Mouse (Mus musculus) MEL (cell line): ENCODE data around the gene Nfrkb. TPM values are rescaled to one million over a fixed set of nuclear protein-coding genes. Genes with fewer than 3 reads are reported as not detected.

Experiments used
- DNase-seq: peaks from one replicate; pipeline ENCODE4 v3.0.0; 2011; ENCODE audit warnings: low read depth, low spot score
- H3K27ac ChIP-seq: 2 replicates; pipeline ENCODE4 v1.5.1; 2012; ENCODE audit warnings: low read depth, mild to moderate bottlenecking, control low read depth, low read length, moderate library complexity; ENCODE audit not compliant: control insufficient read depth
- H3K27me3 ChIP-seq, 2 experiments: fragments of 150-350 bp in 1 of 2; sonication (generic) in 1 of 2; 2 replicates each; pipeline ENCODE4 v1.6.1; 2012; ENCODE audit warnings: low read length in 2 of 2, mild to moderate bottlenecking in 2 of 2, improper control_type of control experiment in 1 of 2, moderate library complexity in 1 of 2; ENCODE audit not compliant: insufficient read depth in 2 of 2, control insufficient read depth in 1 of 2
- H3K36me3 ChIP-seq, 2 experiments: 2 replicates each; pipeline ENCODE4 v1.6.1; 2012 to 2014; ENCODE audit warnings: low read length in 2 of 2, improper control_type of control experiment in 1 of 2, inconsistent platforms in 1 of 2, mild to moderate bottlenecking in 1 of 2; ENCODE audit not compliant: insufficient read depth in 2 of 2, control insufficient read depth in 1 of 2
- H3K4me1 ChIP-seq, 2 experiments: fragments of 150-350 bp in 1 of 2; sonication (generic) in 1 of 2; 2 replicates each; pipeline ENCODE4 v1.6.1; 2012; ENCODE audit warnings: low read length in 2 of 2, improper control_type of control experiment in 1 of 2, mild to moderate bottlenecking in 1 of 2; ENCODE audit not compliant: insufficient read depth in 2 of 2, control insufficient read depth in 1 of 2
- H3K4me3 ChIP-seq, 2 experiments: fragments of 150-350 bp in 1 of 2; sonication (generic) in 1 of 2; 2 replicates each; pipeline ENCODE4 v1.5.1; 2012; ENCODE audit warnings: low read depth in 2 of 2, low read length in 2 of 2, mild to moderate bottlenecking in 2 of 2, moderate library complexity in 2 of 2, control low read depth in 1 of 2, improper control_type of control experiment in 1 of 2; ENCODE audit not compliant: control insufficient read depth in 1 of 2, insufficient read depth in 1 of 2
- H3K79me2 ChIP-seq: 2 replicates; pipeline ENCODE4 v1.6.1; 2012; ENCODE audit warnings: mild to moderate bottlenecking, low read length, moderate library complexity; ENCODE audit not compliant: control insufficient read depth, poor library complexity, insufficient read depth
- H3K9ac ChIP-seq: 2 replicates; pipeline ENCODE4 v1.6.1; 2012; ENCODE audit warnings: low read depth, mild to moderate bottlenecking, control low read depth, low read length, moderate library complexity; ENCODE audit not compliant: control insufficient read depth, poor library complexity, severe bottlenecking
- H3K9me3 ChIP-seq: fragments of 150-350 bp; sonication (generic); replicated peaks from 2 replicates; pipeline ENCODE4 v1.6.1; 2012; ENCODE audit warnings: mild to moderate bottlenecking, low read length, improper control_type of control experiment, moderate library complexity; ENCODE audit not compliant: insufficient read depth
- CHD1 ChIP-seq: IDR thresholded peaks from 2 replicates; pipeline ENCODE4 v1.6.1; 2012; ENCODE audit warnings: low read depth, mild to moderate bottlenecking, inconsistent platforms, low read length, improper control_type of control experiment
- E2F4 ChIP-seq: IDR thresholded peaks from 2 replicates; pipeline ENCODE4 v1.6.1; 2011; ENCODE audit warnings: low read depth, low read length, improper control_type of control experiment, borderline replicate concordance
- GATA1 ChIP-seq: IDR thresholded peaks from 2 replicates; pipeline ENCODE4 v1.6.1; 2011; ENCODE audit warnings: low read depth, low read length, improper control_type of control experiment
- JUND ChIP-seq: IDR thresholded peaks from 2 replicates; pipeline ENCODE4 v1.6.1; 2011; ENCODE audit warnings: low read depth, mild to moderate bottlenecking, improper control_type of control experiment, low read length
- MAFK ChIP-seq: IDR thresholded peaks from 2 replicates; pipeline ENCODE4 v1.6.1; 2011; ENCODE audit warnings: low read depth, mild to moderate bottlenecking, low read length, improper control_type of control experiment, borderline replicate concordance
- MAZ ChIP-seq: IDR thresholded peaks from 2 replicates; pipeline ENCODE4 v1.6.1; 2012; ENCODE audit warnings: low read depth, mild to moderate bottlenecking, inconsistent platforms, low read length, improper control_type of control experiment
- MEF2A ChIP-seq: IDR thresholded peaks from 2 replicates; pipeline ENCODE4 v1.6.1; 2014; ENCODE audit warnings: low read depth, mild to moderate bottlenecking, inconsistent platforms, low read length, improper control_type of control experiment; ENCODE audit not compliant: poor library complexity, insufficient replicate concordance, severe bottlenecking; ENCODE audit errors: extremely low read depth
- MYB ChIP-seq: IDR thresholded peaks from 2 replicates; pipeline ENCODE4 v1.6.1; 2011; ENCODE audit warnings: mild to moderate bottlenecking, low read depth, low read length, improper control_type of control experiment
- MYC ChIP-seq: IDR thresholded peaks from 2 replicates; pipeline ENCODE4 v1.6.1; 2011; ENCODE audit warnings: low read depth, mild to moderate bottlenecking, low read length, improper control_type of control experiment, moderate library complexity
- NRF1 ChIP-seq: IDR thresholded peaks from 2 replicates; pipeline ENCODE4 v1.6.1; 2014; ENCODE audit warnings: low read depth, mild to moderate bottlenecking, inconsistent platforms, low read length, improper control_type of control experiment, moderate library complexity; ENCODE audit not compliant: poor library complexity, insufficient read depth, severe bottlenecking
- POLR2A ChIP-seq, 2 experiments: IDR thresholded peaks; 2 replicates each; pipeline ENCODE4 v1.6.1; 2011 to 2012; ENCODE audit warnings: low read length in 2 of 2, mild to moderate bottlenecking in 2 of 2, control low read depth in 1 of 2, improper control_type of control experiment in 1 of 2, low read depth in 1 of 2, moderate library complexity in 1 of 2; ENCODE audit not compliant: control insufficient read depth in 1 of 2, insufficient read depth in 1 of 2, poor library complexity in 1 of 2
- POLR2AphosphoS2 ChIP-seq: IDR thresholded peaks from 2 replicates; pipeline ENCODE4 v1.6.1; 2011; ENCODE audit warnings: low read length, improper control_type of control experiment
- RAD21 ChIP-seq: IDR thresholded peaks from 2 replicates; pipeline ENCODE4 v1.6.1; 2011; ENCODE audit warnings: mild to moderate bottlenecking, low read depth, low read length, improper control_type of control experiment
- SMC3 ChIP-seq: IDR thresholded peaks from 2 replicates; pipeline ENCODE4 v1.6.1; 2011; ENCODE audit warnings: low read depth, low read length, improper control_type of control experiment
- TAL1 ChIP-seq: IDR thresholded peaks from 2 replicates; pipeline ENCODE4 v1.6.1; 2012; ENCODE audit warnings: mild to moderate bottlenecking, inconsistent platforms, low read length, moderate library complexity, mixed read lengths
- TCF12 ChIP-seq: IDR thresholded peaks from 2 replicates; pipeline ENCODE4 v1.6.1; 2014; ENCODE audit warnings: low read depth, mild to moderate bottlenecking, inconsistent platforms, low read length, improper control_type of control experiment, moderate library complexity
- UBTF ChIP-seq: IDR thresholded peaks from 2 replicates; pipeline ENCODE4 v1.6.1; 2012; ENCODE audit warnings: low read depth, mild to moderate bottlenecking, inconsistent platforms, low read length, improper control_type of control experiment, moderate library complexity, borderline replicate concordance; ENCODE audit not compliant: insufficient read depth
- USF1 ChIP-seq: IDR thresholded peaks from 2 replicates; pipeline ENCODE4 v1.6.1; 2014; ENCODE audit warnings: low read depth, mild to moderate bottlenecking, inconsistent platforms, low read length, improper control_type of control experiment, moderate library complexity
- ZC3H11A ChIP-seq: IDR thresholded peaks from 2 replicates; pipeline ENCODE4 v1.6.1; 2012; ENCODE audit warnings: low read depth, mild to moderate bottlenecking, inconsistent platforms, low read length, improper control_type of control experiment
- polyA plus RNA-seq, 2 experiments: library from polyadenylated mRNA; stranded (reverse) in 1 of 2; unstranded in 1 of 2; fragments of >175 nt in 1 of 2; fragments of >200 nt in 1 of 2; gene quantifications; 2 replicates each; pipeline versions ENCODE4 v1.2.1 to v1.2.4; 2012; ENCODE audit warnings: low replicate concordance in 2 of 2, low read depth in 1 of 2; ENCODE audit not compliant: insufficient read length in 2 of 2, insufficient read depth in 1 of 2, missing spikeins in 1 of 2
- total RNA-seq: library from RNA; depleted of rRNA; stranded (reverse); fragments of 300-350 nt; gene quantifications from 2 replicates; pipeline ENCODE4 v1.2.3, GENCODE M21; 2012

The Nfrkb gene
- total and polyA plus RNA-seq, 3 experiments = 20.3 to 54.1 (median 33.8) TPM

DNA sequence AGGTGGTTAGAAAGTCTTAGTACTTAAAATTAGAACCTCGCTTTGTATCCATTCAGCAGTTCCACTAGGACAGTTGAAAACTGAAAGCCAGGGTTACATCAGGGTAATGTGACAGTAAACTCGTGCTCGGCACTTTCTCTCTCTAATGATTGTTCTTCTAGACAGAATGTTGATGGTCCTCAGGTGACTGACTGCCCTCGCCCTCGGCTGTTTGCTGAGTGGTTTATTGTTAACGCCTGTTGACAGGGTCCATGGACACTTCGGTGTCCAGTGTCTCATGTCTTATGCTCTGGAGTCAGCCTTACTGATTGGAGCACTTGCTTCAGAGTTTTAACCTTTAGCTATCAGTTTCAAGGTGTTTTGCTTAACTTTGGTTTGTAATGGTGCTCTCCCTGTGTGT is 31.9 kb upstream of the Nfrkb start:
- Histone ChIP-seq H3K27me3 (no peaks in the 10 kb centered on the region), H3K9ac (no peak overlapping the region), H3K4me1 (no peaks in the 10 kb centered on the region), H3K79me2 (no peaks in the 10 kb centered on the region), H3K36me3 (no peaks in the 10 kb centered on the region), H3K4me3 (no peak overlapping the region), H3K9me3 (no peaks in the 10 kb centered on the region), H3K27ac (no peak overlapping the region)
- no peak for DNase-seq
- TF ChIP-seq CHD1 (no peak), E2F4 (no peak), MAFK (no peak), USF1 (no peak), NRF1 (no peak), ZC3H11A (no peak), MAZ (no peak), MEF2A (no peak), GATA1 (no peak), JUND (no peak), POLR2AphosphoS2 (no peak), UBTF (no peak)

DNA sequence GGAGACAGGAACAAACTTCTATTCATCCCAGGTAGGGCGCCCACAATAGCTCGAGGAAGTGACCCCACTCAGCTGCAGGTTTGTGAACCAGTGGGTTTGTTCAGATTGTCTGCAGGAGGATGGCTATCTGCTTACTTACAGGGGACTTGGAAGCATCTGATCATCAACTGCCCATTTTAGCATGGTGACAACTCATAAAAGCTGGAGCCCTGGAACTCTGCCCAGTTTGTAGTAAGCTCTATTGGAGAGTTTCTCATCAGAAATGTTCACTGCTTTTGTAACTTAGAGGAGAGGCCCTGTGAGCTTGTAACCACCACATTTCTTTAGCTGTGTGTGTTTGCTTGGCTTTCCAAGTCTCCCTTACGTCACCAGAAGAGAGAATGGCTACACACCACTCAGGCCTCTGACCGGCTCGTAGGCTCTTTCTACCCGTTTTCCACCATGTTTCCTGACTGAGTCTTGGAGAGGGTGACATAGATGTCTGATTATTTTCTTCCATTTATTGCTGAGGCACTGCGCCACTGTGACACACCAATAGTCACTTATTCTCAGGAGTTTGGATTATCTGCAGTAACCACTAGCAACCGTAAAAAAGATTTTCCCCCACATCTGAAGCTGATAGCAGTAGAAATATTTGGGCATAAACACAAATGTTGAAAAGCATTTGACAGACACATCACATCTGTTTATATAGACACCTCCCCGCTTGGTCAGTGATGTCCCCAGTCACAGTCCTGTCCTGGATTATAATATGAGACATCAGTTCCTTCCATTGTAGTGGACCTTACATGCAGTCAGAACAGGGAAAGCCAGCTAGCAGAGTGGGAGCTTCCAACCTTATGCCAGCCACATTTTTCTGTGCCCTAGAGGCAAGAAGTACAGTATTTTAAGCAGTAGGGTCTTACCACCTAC is 22.0 kb upstream of the Nfrkb start:
- TF ChIP-seq MYC (no peak), TAL1 (no peak), MYB (no peak), GATA1 (no peak), TCF12 (no peak), POLR2A (IDR thresholded peaks at IDR 0.05; ENCODE audit: control insufficient read depth in 1 of 2, insufficient read depth in 1 of 2, low read depth in 1 of 2, low read length in 2 of 2, poor library complexity in 1 of 2) (no peak), SMC3 (no peak), RAD21 (no peak), UBTF (no peak)
- Histone ChIP-seq H3K36me3 (no peaks in the 10 kb centered on the region; a peak in 1 of 4 replicates), H3K4me1 (no peaks in the 10 kb centered on the region), H3K27me3 (no peaks in the 10 kb centered on the region), H3K9me3 (no peaks in the 10 kb centered on the region), H3K4me3 (no peak overlapping the region), H3K27ac (no peak overlapping the region), H3K79me2 (no peaks in the 10 kb centered on the region), H3K9ac (no peak overlapping the region)
- DNase-seq = no peak
